Mouse (Mus musculus) thymus, adult 2 months (tissue): ENCODE data around the gene Gfod2. TPM values are rescaled to one million over a fixed set of nuclear protein-coding genes. Genes with fewer than 3 reads are reported as not detected.

Experiments used
- DNase-seq: peaks from one replicate; pipeline ENCODE4 v3.0.0; 2021
- H3K27ac ChIP-seq: fragments of 200-500 bp; 2 replicates; pipeline ENCODE4 v1.5.1; 2012; ENCODE audit warnings: low read length, control low read depth; ENCODE audit not compliant: control insufficient read depth, insufficient read depth
- H3K27me3 ChIP-seq: fragments of 200-500 bp; 2 replicates; pipeline ENCODE4 v1.6.1; 2012; ENCODE audit warnings: mild to moderate bottlenecking, low read length, moderate library complexity, mixed read lengths; ENCODE audit not compliant: control insufficient read depth, insufficient read depth
- H3K36me3 ChIP-seq: fragments of 200-500 bp; 2 replicates; pipeline ENCODE4 v1.6.1; 2012; ENCODE audit warnings: mild to moderate bottlenecking, low read length, moderate library complexity; ENCODE audit not compliant: control insufficient read depth, insufficient read depth
- H3K4me1 ChIP-seq: fragments of 200-500 bp; replicated peaks from 2 replicates; pipeline ENCODE4 v1.6.1; 2012; ENCODE audit warnings: low read length; ENCODE audit not compliant: control insufficient read depth, insufficient read depth
- H3K4me3 ChIP-seq: fragments of 200-500 bp; 2 replicates; pipeline ENCODE4 v1.5.1; 2012; ENCODE audit warnings: mild to moderate bottlenecking, low read length, control low read depth, moderate library complexity; ENCODE audit not compliant: control insufficient read depth, insufficient read depth
- CTCF ChIP-seq: fragments of 200-500 bp; IDR thresholded peaks from 2 replicates; pipeline ENCODE4 v1.5.1; 2012; ENCODE audit warnings: mild to moderate bottlenecking, control low read depth, low read length, moderate library complexity, borderline replicate concordance; ENCODE audit not compliant: control insufficient read depth, poor library complexity, insufficient read depth; ENCODE audit errors: extremely low read depth
- POLR2A ChIP-seq: fragments of 200-500 bp; IDR thresholded peaks from 2 replicates; pipeline ENCODE4 v1.6.1; 2012; ENCODE audit warnings: mild to moderate bottlenecking, low read length, control low read depth, moderate library complexity; ENCODE audit not compliant: control insufficient read depth, poor library complexity, insufficient read depth; ENCODE audit errors: extremely low read depth
- WGBS: fragments of 180-500 bp; shearing (Covaris S2); methylation state at CpG from one replicate; pipeline ENCODE4 v1.1.7; 2018; 5-methylcytosine and 5-hydroxymethylcytosine counted together
- polyA plus RNA-seq: library from polyadenylated mRNA; depleted of rRNA; stranded (reverse); fragments of >200 nt; gene quantifications from 2 replicates; pipeline ENCODE4 v1.2.3, GENCODE M21; 2012

Gene Gfod2
- polyA plus RNA-seq, 1 experiment = 7.3 TPM

- TF ChIP-seq POLR2A (no peak), CTCF (no peak)
- H3K36me3 ChIP-seq = no peaks in the 10 kb centered on the region
- WGBS = 90% methylated on average over 8 of the region's 8 CpGs
- H3K4me1 ChIP-seq = no peaks in the 10 kb centered on the region
- no peak for DNase-seq
- H3K4me3 ChIP-seq = no peak overlapping the region
- H3K27ac ChIP-seq = no peak overlapping the region
- no peaks in the 10 kb centered on the region for H3K27me3 ChIP-seq
These were observed 40.8 kb upstream of the Gfod2 start for GRCm38 (mm10) chr8:105799091-105799812.

GRCm38 (mm10) chr8:105798408-105798807 lies 39.9 kb upstream of the Gfod2 start:
- no peak overlapping the region for H3K27ac ChIP-seq
- peaks cover 4% of the 10 kb centered on the region; the same call in 1 of the 2 replicates for H3K4me1 ChIP-seq
- no peaks in the 10 kb centered on the region for H3K27me3 ChIP-seq
- WGBS = 96% methylated on average over 5 of the region's 5 CpGs
- DNase-seq = no peak
- no peak overlapping the region for H3K4me3 ChIP-seq
- TF ChIP-seq POLR2A (no peak), CTCF (no peak)
- no peaks in the 10 kb centered on the region for H3K36me3 ChIP-seq

GRCm38 (mm10) chr8:105795785-105796184 lies 37.3 kb upstream of the Gfod2 start:
- Histone ChIP-seq H3K4me1 (peaks cover 7% of the 10 kb centered on the region; the same call in 1 of the 2 replicates), H3K4me3 (no peak overlapping the region), H3K27ac (no peak overlapping the region), H3K27me3 (no peaks in the 10 kb centered on the region), H3K36me3 (no peaks in the 10 kb centered on the region)
- DNase-seq = no peak
- WGBS = 87% methylated on average over 1 of the region's 1 CpGs
- no peak for TF ChIP-seq CTCF
- no peak for TF ChIP-seq POLR2A

- WGBS = 82% methylated on average over 3 of the region's 3 CpGs
- Histone ChIP-seq H3K4me1 (peaks cover 22% of the 10 kb centered on the region), H3K27ac (no peak overlapping the region), H3K4me3 (no peak overlapping the region), H3K27me3 (no peaks in the 10 kb centered on the region), H3K36me3 (no peaks in the 10 kb centered on the region)
- TF ChIP-seq POLR2A (no peak), CTCF (no peak)
- DNase-seq = no peak
These were observed 35.6 kb upstream of the Gfod2 start for GRCm38 (mm10) chr8:105794009-105794598.

- no peak overlapping the region for H3K4me3 ChIP-seq
- WGBS = 94% methylated on average over 1 of the region's 1 CpGs
- peaks cover 24% of the 10 kb centered on the region for H3K4me1 ChIP-seq
- H3K36me3 ChIP-seq = no peaks in the 10 kb centered on the region
- H3K27me3 ChIP-seq = no peaks in the 10 kb centered on the region
- DNase-seq = no peak
- TF ChIP-seq POLR2A = no peak
- no peak for TF ChIP-seq CTCF
- H3K27ac ChIP-seq = no peak overlapping the region
These were observed 34.9 kb upstream of the Gfod2 start for GRCm38 (mm10) chr8:105793331-105793730.

GRCm38 (mm10) chr8:105789626-105790025 lies 31.2 kb upstream of the Gfod2 start:
- H3K27me3 ChIP-seq = no peaks in the 10 kb centered on the region
- H3K27ac ChIP-seq = no peak overlapping the region
- H3K4me3 ChIP-seq = no peak overlapping the region
- no peak for DNase-seq
- 0 out of 2 replicates have a peak, but pooled peaks cover 9% of the 10 kb centered on the region for H3K36me3 ChIP-seq
- no peak for TF ChIP-seq CTCF
- TF ChIP-seq POLR2A = no peak
- peaks cover 24% of the 10 kb centered on the region for H3K4me1 ChIP-seq

- WGBS = 7% methylated on average over 4 of the region's 4 CpGs
These were observed 30.5 kb upstream of the Gfod2 start for GRCm38 (mm10) chr8:105788927-105789326.

More at GRCm38 (mm10) chr8:105788927-105789326, 30.5 kb upstream of the Gfod2 start:
- H3K4me3 ChIP-seq = no peak overlapping the region
- peaks cover 22% of the 10 kb centered on the region for H3K4me1 ChIP-seq
- TF ChIP-seq CTCF (no peak), POLR2A (no peak)
- H3K27me3 ChIP-seq = no peaks in the 10 kb centered on the region
- H3K36me3 ChIP-seq = 0 out of 2 replicates have a peak, but pooled peaks cover 9% of the 10 kb centered on the region
- DNase-seq = peak; percentile 35
- H3K27ac ChIP-seq = peak overlapping the region; percentile 71
